Mouse (Mus musculus) heart, embryonic 12.5 days (tissue): Measurements from ENCODE around the gene Glt28d2. TPM values are rescaled to one million over a fixed set of nuclear protein-coding genes. Genes with fewer than 3 reads are reported as not detected.
A peak's percentile ranks its signal among the peaks of the same experiment; 100 is the strongest.

Source experiments
- ATAC-seq: fragments of 200-750 bp; cut with Nextera tagmentation; 2 replicates; pipeline ENCODE4 v1.8.0; 2017; ENCODE audit warnings: moderate TSS enrichment, moderate library complexity; ENCODE audit not compliant: insufficient number of reproducible peaks, low FRiP score
- H3K27ac ChIP-seq: fragments of 300-500 bp; sonication (generic); 2 replicates; pipeline ENCODE4 v1.5.1; 2016; ENCODE audit warnings: mild to moderate bottlenecking, moderate library complexity; ENCODE audit not compliant: poor library complexity, severe bottlenecking
- H3K27me3 ChIP-seq: fragments of 300-500 bp; sonication (generic); replicated peaks from 2 replicates; pipeline ENCODE4 v1.6.1; 2016; ENCODE audit warnings: mild to moderate bottlenecking, moderate library complexity
- H3K36me3 ChIP-seq: fragments of 300-500 bp; sonication (generic); 2 replicates; pipeline ENCODE4 v1.6.1; 2016; ENCODE audit warnings: mild to moderate bottlenecking, moderate library complexity
- H3K4me1 ChIP-seq: fragments of 300-500 bp; sonication (generic); replicated peaks from 2 replicates; pipeline ENCODE4 v1.6.1; 2016; ENCODE audit warnings: mild to moderate bottlenecking
- H3K4me2 ChIP-seq: fragments of 300-500 bp; sonication (generic); 2 replicates; pipeline ENCODE4 v1.6.1; 2016; ENCODE audit warnings: mild to moderate bottlenecking, moderate library complexity
- H3K4me3 ChIP-seq: fragments of 300-500 bp; sonication (generic); 2 replicates; pipeline ENCODE4 v1.5.1; 2016; ENCODE audit warnings: mild to moderate bottlenecking
- H3K9ac ChIP-seq: fragments of 300-500 bp; sonication (generic); 2 replicates; pipeline ENCODE4 v1.6.1; 2016; ENCODE audit warnings: mild to moderate bottlenecking, moderate library complexity
- H3K9me3 ChIP-seq: fragments of 300-500 bp; sonication (generic); replicated peaks from 2 replicates; pipeline ENCODE4 v1.6.1; 2016; ENCODE audit warnings: mild to moderate bottlenecking, moderate library complexity
- WGBS: fragments of 180-500 bp; shearing (Covaris S2); methylation state at CpG from one replicate; pipeline ENCODE4 v1.1.7; 2016; 5-methylcytosine and 5-hydroxymethylcytosine counted together
- polyA plus RNA-seq: library from polyadenylated mRNA; unstranded; fragments of >200 nt; fragmentation: Nextera tagmentation; extraction: Ambion mirVana; gene quantifications from 2 replicates; pipeline ENCODE4 v1.2.1, GENCODE M21; 2016

Gene Glt28d2
- polyA plus RNA-seq, 1 experiment from 2014 or later: 1.2 TPM

DNA sequence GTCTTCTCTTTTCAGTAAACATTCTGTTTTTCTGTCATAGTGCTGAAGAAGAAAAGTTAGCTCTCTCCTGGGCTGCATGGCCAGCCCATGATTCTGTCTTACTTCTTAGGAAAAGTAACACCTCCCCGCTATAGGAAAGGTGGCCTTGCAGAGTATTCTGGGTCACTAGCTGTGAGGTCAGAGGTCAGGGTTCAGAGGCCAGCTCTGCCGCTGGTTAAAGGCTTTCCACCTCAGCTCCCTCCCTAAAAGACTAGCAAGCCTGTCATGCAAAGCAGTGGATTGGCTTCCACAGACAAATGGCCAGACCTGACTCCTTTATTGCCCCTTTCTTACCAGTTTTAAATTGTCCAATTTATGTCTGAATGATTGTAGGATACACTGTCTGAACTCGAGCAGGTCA, 23.3 kb downstream of the Glt28d2 start:
- peaks cover 4% of the 10 kb centered on the region; the same call in 1 of the 2 replicates for H3K4me1 ChIP-seq
- H3K27me3 ChIP-seq: no peaks in the 10 kb centered on the region
- no peaks in the 10 kb centered on the region; the same call in 1 of the 2 replicates for H3K36me3 ChIP-seq
- WGBS: 55% methylated on average over 3 of the region's 3 CpGs
- no peak for ATAC-seq
- no peak overlapping the region for H3K4me3 ChIP-seq
- H3K27ac ChIP-seq: no peak overlapping the region
- H3K4me2 ChIP-seq: no peak overlapping the region
- H3K9me3 ChIP-seq: peaks cover 2% of the 10 kb centered on the region
- no peak overlapping the region for H3K9ac ChIP-seq

DNA sequence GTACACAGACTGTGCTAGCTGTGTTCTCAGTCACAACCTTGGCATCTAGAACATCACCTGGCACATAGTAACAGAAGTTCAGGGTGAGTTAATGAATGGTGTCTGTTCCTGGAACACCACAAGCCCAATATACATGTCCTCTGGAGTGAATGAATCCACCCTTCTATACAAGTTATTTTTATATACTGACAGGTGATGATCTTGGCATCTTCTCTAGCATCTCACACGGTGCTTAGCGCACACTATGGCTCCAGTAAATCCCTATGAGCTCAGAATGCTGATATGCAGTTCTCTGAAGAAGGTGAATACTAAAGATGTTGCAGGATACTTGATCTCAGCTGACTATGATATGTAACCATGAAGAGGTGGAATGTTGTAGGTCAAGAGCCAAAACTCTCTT, 24.4 kb downstream of the Glt28d2 start:
- Histone ChIP-seq H3K4me2 (no peak overlapping the region), H3K9me3 (no peaks in the 10 kb centered on the region), H3K4me3 (no peak overlapping the region), H3K27me3 (no peaks in the 10 kb centered on the region), H3K27ac (no peak overlapping the region), H3K9ac (no peak overlapping the region), H3K36me3 (no peaks in the 10 kb centered on the region), H3K4me1 (peaks cover 15% of the 10 kb centered on the region)
- WGBS: 88% methylated on average over 2 of the region's 2 CpGs
- no peak for ATAC-seq

DNA sequence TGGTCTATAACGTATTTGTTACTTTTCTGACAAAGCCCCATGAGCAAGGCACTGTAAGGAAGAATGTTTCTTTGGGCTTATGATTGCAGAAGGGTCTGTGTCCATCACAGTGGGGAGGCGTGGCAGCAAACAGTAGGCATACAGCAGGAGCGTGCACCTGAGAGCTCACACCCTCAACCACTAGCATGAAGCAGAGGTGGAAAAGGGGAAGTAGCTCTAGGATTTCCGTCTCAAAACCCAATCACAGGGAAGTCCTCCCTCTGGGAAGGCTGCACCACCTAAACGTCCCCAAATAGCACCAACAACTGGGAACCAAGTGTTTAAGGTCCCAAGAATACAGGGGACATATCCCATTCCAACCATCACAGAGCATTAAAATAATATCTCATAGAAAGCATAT, 26.3 kb downstream of the Glt28d2 start:
- no peaks in the 10 kb centered on the region for H3K9me3 ChIP-seq
- ATAC-seq: no peak
- no peak overlapping the region for H3K4me2 ChIP-seq
- H3K4me3 ChIP-seq: no peak overlapping the region
- H3K9ac ChIP-seq: no peak overlapping the region
- no peak overlapping the region for H3K27ac ChIP-seq
- no peaks in the 10 kb centered on the region for H3K27me3 ChIP-seq
- WGBS: 74% methylated on average over 5 of the region's 5 CpGs
- H3K4me1 ChIP-seq: peaks cover 21% of the 10 kb centered on the region
- H3K36me3 ChIP-seq: no peaks in the 10 kb centered on the region

DNA sequence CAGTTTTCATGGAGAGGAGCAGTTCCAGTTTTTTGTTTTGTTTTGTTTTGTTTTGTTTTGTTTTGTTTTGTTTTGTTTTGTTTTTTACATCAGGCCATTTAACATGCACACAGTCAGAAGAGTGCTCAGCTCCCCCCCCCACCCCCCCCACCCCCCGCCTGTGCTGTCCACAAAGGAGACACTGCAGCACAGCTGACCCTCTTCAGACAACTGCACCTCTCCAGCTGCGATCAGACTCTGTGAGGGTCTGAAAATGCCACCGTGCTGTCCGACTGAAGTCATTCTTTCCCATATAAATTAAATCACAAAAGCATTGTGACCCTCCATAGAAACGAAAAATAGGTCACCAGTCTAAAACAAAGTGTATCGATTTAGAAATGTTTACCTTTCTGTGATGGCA, 28.0 kb downstream of the Glt28d2 start:
- ATAC-seq: no peak
- H3K27me3 ChIP-seq: no peaks in the 10 kb centered on the region
- no peak overlapping the region for H3K4me2 ChIP-seq
- no peaks in the 10 kb centered on the region for H3K9me3 ChIP-seq
- H3K36me3 ChIP-seq: no peaks in the 10 kb centered on the region
- no peak overlapping the region for H3K9ac ChIP-seq
- H3K4me3 ChIP-seq: no peak overlapping the region
- peaks cover 21% of the 10 kb centered on the region for H3K4me1 ChIP-seq
- peak overlapping the region; percentile 40; the same call in 1 of the 2 replicates for H3K27ac ChIP-seq
- 72% methylated on average over 6 of the region's 6 CpGs for WGBS

DNA sequence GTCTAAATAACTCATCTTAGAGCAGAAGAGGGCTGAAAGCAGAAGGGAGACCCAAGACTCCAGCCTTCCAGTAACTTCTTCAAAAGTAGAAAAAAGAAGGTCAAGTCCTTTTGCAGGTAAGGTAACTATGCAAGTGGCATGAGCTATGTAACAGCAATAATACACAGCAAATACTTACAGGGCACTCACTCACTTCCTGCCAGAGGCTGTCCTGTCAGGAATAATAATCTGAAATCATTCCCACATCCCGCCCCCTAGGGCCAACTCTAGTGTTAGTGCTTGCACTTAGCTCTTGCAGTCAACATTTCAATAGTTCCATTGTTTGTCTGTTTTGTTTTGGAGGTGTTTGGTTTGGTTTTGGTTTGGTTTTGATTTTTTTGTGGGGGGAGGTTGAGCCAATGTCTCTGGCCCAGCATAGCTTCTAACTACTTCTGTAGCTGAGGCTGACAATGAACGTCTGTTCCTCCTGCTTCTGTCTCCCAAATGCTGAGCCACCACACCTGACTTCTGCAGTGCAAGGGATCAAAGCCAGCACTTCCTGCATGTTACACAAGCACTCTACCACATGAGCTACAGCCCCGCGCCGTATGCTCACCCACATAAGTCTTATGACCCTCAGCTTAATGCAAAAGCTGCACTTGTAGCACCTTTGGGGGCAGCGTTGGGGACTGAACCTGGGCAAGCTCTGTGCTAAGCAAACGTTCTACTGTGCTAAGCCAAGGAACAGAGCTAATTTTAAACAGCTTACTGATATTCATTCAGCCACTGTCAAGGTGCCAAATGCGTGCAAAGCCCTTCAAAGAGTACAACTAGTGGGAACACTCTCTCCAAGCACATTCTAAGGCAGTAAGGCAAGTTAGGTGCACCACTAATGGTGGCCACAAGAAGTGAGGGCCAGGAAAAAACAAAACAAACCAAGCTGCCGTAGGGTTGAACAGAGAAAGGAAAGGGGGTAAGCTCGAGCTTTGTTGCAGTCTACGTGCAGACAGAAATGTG, 28.9 kb downstream of the Glt28d2 start:
- Histone ChIP-seq H3K9ac (no peak overlapping the region), H3K27ac (peak overlapping the region; percentile 58)

DNA sequence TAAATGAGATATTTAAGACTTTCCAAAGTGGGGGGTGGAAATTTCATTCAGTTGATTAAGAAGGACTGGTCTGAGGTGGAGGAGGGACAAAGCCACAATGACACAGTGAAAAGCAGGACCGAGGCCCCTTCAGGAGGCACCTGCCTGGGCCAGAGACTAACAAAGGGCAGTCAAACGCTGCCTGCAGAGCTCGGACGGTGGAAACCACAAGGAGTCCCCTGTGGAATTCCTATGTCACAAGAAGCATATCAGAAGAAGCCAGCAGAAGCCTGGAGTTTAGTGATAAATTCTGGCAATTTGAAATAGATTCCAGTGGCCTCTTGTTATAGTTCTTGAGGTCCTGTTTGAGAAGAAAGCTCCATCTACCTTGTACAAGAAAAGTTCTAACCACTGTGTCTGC, 30.2 kb downstream of the Glt28d2 start:
- no peaks in the 10 kb centered on the region for H3K9me3 ChIP-seq
- no peak overlapping the region for H3K9ac ChIP-seq
- H3K4me2 ChIP-seq: no peak overlapping the region
- peaks cover 18% of the 10 kb centered on the region for H3K4me1 ChIP-seq
- no peaks in the 10 kb centered on the region for H3K27me3 ChIP-seq
- no peak overlapping the region for H3K4me3 ChIP-seq
- H3K27ac ChIP-seq: no peak overlapping the region
- ATAC-seq: no peak
- no peaks in the 10 kb centered on the region for H3K36me3 ChIP-seq
- WGBS: 41% methylated on average over 4 of the region's 4 CpGs

More for the DNA sequence above, 28.9 kb downstream of the Glt28d2 start:
- Histone ChIP-seq H3K4me1 (peaks cover 21% of the 10 kb centered on the region), H3K4me3 (no peak overlapping the region), H3K9me3 (no peaks in the 10 kb centered on the region), H3K27me3 (no peaks in the 10 kb centered on the region), H3K4me2 (peak overlapping the region; percentile 33), H3K36me3 (no peaks in the 10 kb centered on the region)
- WGBS: 59% methylated on average over 11 of the region's 11 CpGs
- no peak for ATAC-seq

DNA sequence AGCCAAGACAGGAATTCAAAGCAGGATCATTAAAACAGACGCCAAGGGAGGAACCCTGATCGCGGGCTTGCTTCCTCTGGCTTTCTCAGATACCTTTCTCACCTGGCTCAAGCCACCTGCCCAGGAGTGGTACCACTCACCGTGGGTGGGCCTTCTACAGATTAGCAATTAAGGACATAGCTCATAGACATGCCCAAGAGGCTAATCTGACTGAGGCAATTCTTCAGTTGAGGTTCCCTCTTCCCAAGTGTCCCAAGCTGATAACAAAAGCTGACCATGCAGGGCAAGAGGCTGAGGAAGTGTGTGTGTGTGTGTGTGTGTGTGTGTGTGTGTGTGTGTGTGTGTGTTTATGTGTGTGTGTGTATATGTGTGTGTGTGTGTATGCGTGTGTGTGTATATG, 31.4 kb downstream of the Glt28d2 start:
- no peak for ATAC-seq
- H3K4me1 ChIP-seq: peaks cover 17% of the 10 kb centered on the region
- 83% methylated on average over 5 of the region's 5 CpGs for WGBS

DNA sequence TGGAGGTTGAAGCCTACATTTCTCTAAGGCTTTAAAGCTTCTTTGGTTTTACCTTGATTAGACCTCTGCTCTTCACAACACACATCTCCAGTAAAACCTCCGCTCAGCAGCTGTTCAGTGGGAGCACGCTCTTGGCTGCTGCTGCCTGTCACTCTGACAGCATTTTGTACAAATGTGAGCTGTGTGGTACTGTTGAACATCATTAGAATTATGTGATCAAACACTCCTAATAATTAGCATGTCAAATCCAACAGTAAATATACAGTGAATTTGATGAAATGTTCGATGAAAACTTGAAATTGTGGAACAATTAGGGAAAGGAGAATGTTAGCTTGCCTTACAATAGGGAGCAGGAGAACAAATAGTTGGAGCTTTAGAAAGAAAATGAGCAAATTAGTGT, 32.3 kb downstream of the Glt28d2 start:
- Histone ChIP-seq H3K4me2 (no peak overlapping the region), H3K27ac (no peak overlapping the region), H3K27me3 (no peaks in the 10 kb centered on the region)

More for the DNA sequence above, 31.4 kb downstream of the Glt28d2 start:
- no peaks in the 10 kb centered on the region for H3K36me3 ChIP-seq
- no peak overlapping the region for H3K27ac ChIP-seq
- no peaks in the 10 kb centered on the region for H3K9me3 ChIP-seq
- no peak overlapping the region for H3K4me2 ChIP-seq
- H3K9ac ChIP-seq: no peak overlapping the region
- no peaks in the 10 kb centered on the region for H3K27me3 ChIP-seq
- no peak overlapping the region for H3K4me3 ChIP-seq

DNA sequence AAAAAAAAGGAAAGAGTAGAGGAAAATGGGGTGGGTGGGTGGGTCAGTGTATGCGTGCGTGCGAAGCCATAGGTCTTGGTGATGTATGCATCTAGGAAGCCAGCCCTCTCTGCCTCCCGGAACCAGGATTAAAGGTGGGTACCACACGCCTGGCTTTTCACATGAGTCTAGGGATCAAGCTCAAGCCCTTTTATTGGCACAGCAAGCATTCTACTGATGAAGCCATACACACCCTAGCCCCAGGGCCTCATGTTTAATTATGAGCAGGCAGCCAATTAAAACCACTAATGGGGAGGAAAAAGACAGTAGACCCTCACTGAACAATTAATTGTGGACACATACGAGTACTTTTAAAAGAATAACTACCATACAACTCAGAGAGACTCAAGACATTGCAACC, 33.2 kb downstream of the Glt28d2 start:
- no peak overlapping the region for H3K4me3 ChIP-seq
- H3K4me1 ChIP-seq: peaks cover 17% of the 10 kb centered on the region
- no peak for ATAC-seq
- 92% methylated on average over 6 of the region's 6 CpGs for WGBS
- no peaks in the 10 kb centered on the region for H3K9me3 ChIP-seq
- H3K27ac ChIP-seq: no peak overlapping the region
- no peak overlapping the region for H3K9ac ChIP-seq
- H3K4me2 ChIP-seq: no peak overlapping the region
- no peaks in the 10 kb centered on the region for H3K27me3 ChIP-seq
- no peaks in the 10 kb centered on the region for H3K36me3 ChIP-seq

More for the DNA sequence above, 32.3 kb downstream of the Glt28d2 start:
- no peak overlapping the region for H3K9ac ChIP-seq
- ATAC-seq: no peak
- peaks cover 17% of the 10 kb centered on the region for H3K4me1 ChIP-seq
- H3K9me3 ChIP-seq: no peaks in the 10 kb centered on the region
- H3K36me3 ChIP-seq: no peaks in the 10 kb centered on the region
- WGBS: 91% methylated on average over 3 of the region's 3 CpGs
- no peak overlapping the region for H3K4me3 ChIP-seq

DNA sequence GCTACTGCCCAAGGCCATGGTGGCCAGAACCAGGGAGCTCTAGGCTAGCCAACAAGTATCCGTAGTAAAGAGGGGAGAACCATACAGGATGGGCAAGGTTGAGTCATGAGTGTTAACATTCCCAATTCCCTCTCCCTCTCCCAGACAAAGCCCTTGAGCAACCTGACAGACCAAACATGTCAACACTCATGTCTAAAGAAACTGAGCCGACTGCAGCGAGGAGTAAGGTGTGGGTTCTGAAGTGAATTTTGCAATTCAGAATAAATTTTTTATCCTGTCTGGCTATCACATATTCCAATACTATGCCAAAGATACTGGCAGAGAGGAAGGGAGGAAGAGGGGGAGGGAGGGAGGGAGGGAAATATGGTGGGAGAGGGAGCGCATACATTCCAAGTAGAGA, 33.6 kb downstream of the Glt28d2 start:
- peaks cover 15% of the 10 kb centered on the region for H3K4me1 ChIP-seq
- 70% methylated on average over 4 of the region's 4 CpGs for WGBS
- no peaks in the 10 kb centered on the region for H3K9me3 ChIP-seq
- no peak overlapping the region for H3K4me3 ChIP-seq
- H3K27me3 ChIP-seq: no peaks in the 10 kb centered on the region
- no peak overlapping the region for H3K9ac ChIP-seq
- ATAC-seq: no peak
- no peak overlapping the region for H3K27ac ChIP-seq
- no peak overlapping the region for H3K4me2 ChIP-seq
- H3K36me3 ChIP-seq: no peaks in the 10 kb centered on the region

DNA sequence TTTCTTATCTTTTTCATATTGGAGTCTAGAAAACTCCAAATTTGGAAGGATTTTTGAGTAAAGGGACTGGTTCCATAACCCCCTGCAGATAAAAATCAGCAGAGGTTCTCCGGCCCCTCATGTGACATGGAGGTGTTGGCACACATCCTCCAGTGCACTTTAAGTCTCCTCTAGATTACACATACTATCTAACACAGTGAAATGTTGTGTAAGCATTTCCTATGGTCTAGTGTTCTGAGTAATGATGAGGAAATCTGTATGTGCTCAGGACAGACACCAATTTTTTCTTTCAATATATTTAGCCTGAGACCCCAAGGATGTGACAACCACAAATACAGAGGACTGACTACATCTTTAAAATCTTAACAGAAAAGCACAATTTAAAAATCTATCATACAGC, 37.2 kb downstream of the Glt28d2 start:
- no peak overlapping the region for H3K9ac ChIP-seq

More for the DNA sequence above, 37.2 kb downstream of the Glt28d2 start:
- WGBS: 51% methylated on average over 1 of the region's 1 CpGs
- Histone ChIP-seq H3K9me3 (no peaks in the 10 kb centered on the region), H3K4me1 (no peaks in the 10 kb centered on the region), H3K27me3 (no peaks in the 10 kb centered on the region), H3K4me3 (no peak overlapping the region), H3K36me3 (no peaks in the 10 kb centered on the region), H3K27ac (no peak overlapping the region), H3K4me2 (no peak overlapping the region)
- ATAC-seq: no peak
